Mouse (Mus musculus): ENCODE measurements around the gene Ttc21a.

GRCm38 (mm10) chr9:119979749-119980148, 42.3 kb downstream of the Ttc21a start:
- TF ChIP-seq POLR2A (IDR thresholded peaks at IDR 0.05; ENCODE audit: borderline replicate concordance, extremely low read depth, low read depth, low read length) (no peak), CTCF (IDR thresholded peaks at IDR 0.05; ENCODE audit: insufficient read depth, low read length) (no peak)
